Mouse (Mus musculus) midbrain, embryonic 11.5 days (tissue): ENCODE results near the gene Pced1b. TPM values are rescaled to one million over a fixed set of nuclear protein-coding genes. Genes with fewer than 3 reads are reported as not detected.

ENCODE experiments used
- ATAC-seq: fragments of 200-750 bp; cut with Nextera tagmentation; 2 replicates; pipeline ENCODE4 v1.8.0; 2017; ENCODE audit warnings: moderate TSS enrichment, moderate library complexity; ENCODE audit not compliant: low FRiP score
- DNase-seq: peaks from one replicate; pipeline ENCODE4 v3.0.0; 2015; ENCODE audit warnings: low spot score; ENCODE audit errors: missing footprints
- H3K27ac ChIP-seq: fragments of 300-500 bp; sonication (generic); 2 replicates; pipeline ENCODE4 v1.5.1; 2014; ENCODE audit warnings: low read depth, low read length
- H3K27me3 ChIP-seq: fragments of 300-500 bp; sonication (generic); 2 replicates; pipeline ENCODE4 v1.6.1; 2014; ENCODE audit warnings: mild to moderate bottlenecking, low read length, moderate library complexity, mixed read lengths; ENCODE audit not compliant: control insufficient read depth, insufficient read depth
- H3K36me3 ChIP-seq: fragments of 300-500 bp; sonication (generic); 2 replicates; pipeline ENCODE4 v1.6.1; 2014; ENCODE audit warnings: mild to moderate bottlenecking, low read length, moderate library complexity, mixed read lengths; ENCODE audit not compliant: control insufficient read depth, insufficient read depth
- H3K4me1 ChIP-seq: fragments of 300-500 bp; sonication (generic); 2 replicates; pipeline ENCODE4 v1.6.1; 2014; ENCODE audit warnings: low read length; ENCODE audit not compliant: control insufficient read depth, insufficient read depth
- H3K4me2 ChIP-seq: fragments of 300-500 bp; sonication (generic); 2 replicates; pipeline ENCODE4 v1.6.1; 2014; ENCODE audit warnings: mild to moderate bottlenecking, moderate library complexity
- H3K4me3 ChIP-seq: fragments of 300-500 bp; sonication (generic); 2 replicates; pipeline ENCODE4 v1.5.1; 2014; ENCODE audit warnings: low read depth, low read length
- H3K9ac ChIP-seq: fragments of 300-500 bp; sonication (generic); 2 replicates; pipeline ENCODE4 v1.6.1; 2014; ENCODE audit warnings: low read length
- H3K9me3 ChIP-seq: fragments of 300-500 bp; sonication (generic); 2 replicates; pipeline ENCODE4 v1.6.1; 2016; ENCODE audit warnings: low read length; ENCODE audit not compliant: control insufficient read depth
- WGBS: fragments of 180-500 bp; shearing (Covaris S2); extraction: QIAGEN DNeasy Blood & Tissue Kit; methylation state at CpG from one replicate; pipeline ENCODE4 v1.1.7; 2014; 5-methylcytosine and 5-hydroxymethylcytosine counted together
- polyA plus RNA-seq: library from polyadenylated mRNA; unstranded; fragments of >200 nt; fragmentation: Nextera tagmentation; extraction: Ambion mirVana; gene quantifications from 2 replicates; pipeline ENCODE4 v1.2.1, GENCODE M21; 2014

The Pced1b gene
- polyA plus RNA-seq, 1 experiment from 2014 or later, result 4.0 TPM

DNA sequence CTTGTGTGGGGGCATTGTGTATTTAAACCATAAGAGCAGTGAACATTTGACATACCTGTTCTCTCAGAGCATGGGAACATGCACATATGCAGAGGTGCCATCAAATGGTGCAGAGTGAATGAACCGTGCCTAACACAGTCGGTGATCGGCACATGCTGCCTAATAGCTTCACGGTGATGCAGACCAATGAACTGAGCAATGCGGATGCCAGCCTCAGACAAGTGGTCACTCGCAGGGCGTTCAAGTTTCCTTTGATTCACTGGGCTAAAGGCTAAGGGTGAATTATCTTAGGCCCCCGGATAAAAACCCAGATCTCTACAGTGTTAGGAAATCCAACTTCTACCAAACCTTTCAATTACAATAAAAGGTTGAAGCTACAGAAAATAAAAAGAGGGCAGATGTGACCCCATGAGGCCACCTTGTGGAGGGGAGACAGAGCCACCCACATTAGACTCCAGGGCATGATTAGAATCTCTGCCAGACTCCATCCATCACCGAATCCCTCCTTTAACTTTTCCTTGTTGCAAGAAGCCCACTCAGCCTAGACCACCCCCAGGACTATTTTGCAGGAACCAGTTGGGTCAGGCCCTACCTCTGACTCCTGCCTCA lies 31.5 kb downstream of the Pced1b start:
- peaks cover 9% of the 10 kb centered on the region for H3K4me1 ChIP-seq
- ATAC-seq (no peak), DNase-seq (no peak)
- H3K4me3 ChIP-seq, result no peak overlapping the region
- H3K27ac ChIP-seq, result no peak overlapping the region
- no peak overlapping the region for H3K9ac ChIP-seq
- 91% methylated on average over 9 of the region's 9 CpGs for WGBS
- no peak overlapping the region for H3K4me2 ChIP-seq
- no peaks in the 10 kb centered on the region for H3K27me3 ChIP-seq
- no peaks in the 10 kb centered on the region for H3K36me3 ChIP-seq
- H3K9me3 ChIP-seq, result no peaks in the 10 kb centered on the region

DNA sequence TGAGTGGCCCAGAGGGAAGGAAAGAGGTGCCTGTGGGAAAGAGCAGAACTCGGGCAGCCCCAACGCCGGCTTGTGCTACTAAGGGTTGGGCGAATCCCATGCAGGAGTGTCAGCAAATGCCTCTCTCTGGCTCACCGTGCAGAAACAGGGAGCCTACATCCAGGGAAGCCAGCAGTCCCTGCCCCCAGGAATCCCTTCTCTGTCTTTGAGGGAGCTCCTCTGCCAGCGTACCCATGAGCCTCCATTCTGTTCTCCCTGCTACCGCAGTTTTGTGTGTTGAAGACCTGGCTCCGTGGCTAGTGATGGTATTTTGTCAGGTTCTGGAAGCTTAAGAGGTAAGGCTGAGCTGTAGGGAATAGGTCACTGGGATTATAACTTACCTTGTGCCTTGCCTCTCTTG lies 33.2 kb downstream of the Pced1b start:
- Histone ChIP-seq H3K36me3 (no peaks in the 10 kb centered on the region), H3K9ac (no peak overlapping the region), H3K4me1 (peaks cover 9% of the 10 kb centered on the region), H3K9me3 (no peaks in the 10 kb centered on the region), H3K27ac (no peak overlapping the region), H3K4me3 (no peak overlapping the region), H3K4me2 (no peak overlapping the region), H3K27me3 (no peaks in the 10 kb centered on the region)
- DNase-seq, result no peak
- ATAC-seq, result no peak
- WGBS, result 83% methylated on average over 8 of the region's 8 CpGs

DNA sequence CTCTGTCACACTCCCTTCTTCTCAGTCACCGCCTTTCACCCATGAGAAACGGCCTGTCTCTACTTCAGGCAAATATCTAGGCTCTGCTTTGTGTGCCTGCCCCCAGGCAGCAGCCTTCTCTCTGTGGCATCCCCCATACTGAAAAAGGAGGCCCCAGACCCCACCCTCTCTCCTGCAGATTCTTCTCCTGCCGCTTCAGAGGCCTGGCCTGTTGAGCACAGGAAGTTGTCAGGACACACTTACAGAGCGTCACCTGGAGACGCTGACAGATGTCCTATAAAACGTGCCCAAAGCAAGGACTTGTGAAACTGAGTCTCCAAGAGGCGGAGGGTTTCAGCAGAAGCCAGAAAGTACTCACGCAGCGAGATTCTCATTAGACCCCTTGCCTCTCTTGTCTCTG lies 33.9 kb downstream of the Pced1b start:
- Histone ChIP-seq H3K27me3 (no peaks in the 10 kb centered on the region), H3K4me2 (no peak overlapping the region), H3K9me3 (no peaks in the 10 kb centered on the region), H3K4me3 (no peak overlapping the region), H3K36me3 (no peaks in the 10 kb centered on the region), H3K9ac (no peak overlapping the region), H3K27ac (no peak overlapping the region), H3K4me1 (peaks cover 8% of the 10 kb centered on the region)
- 79% methylated on average over 9 of the region's 9 CpGs for WGBS
- ATAC-seq (no peak), DNase-seq (no peak)

DNA sequence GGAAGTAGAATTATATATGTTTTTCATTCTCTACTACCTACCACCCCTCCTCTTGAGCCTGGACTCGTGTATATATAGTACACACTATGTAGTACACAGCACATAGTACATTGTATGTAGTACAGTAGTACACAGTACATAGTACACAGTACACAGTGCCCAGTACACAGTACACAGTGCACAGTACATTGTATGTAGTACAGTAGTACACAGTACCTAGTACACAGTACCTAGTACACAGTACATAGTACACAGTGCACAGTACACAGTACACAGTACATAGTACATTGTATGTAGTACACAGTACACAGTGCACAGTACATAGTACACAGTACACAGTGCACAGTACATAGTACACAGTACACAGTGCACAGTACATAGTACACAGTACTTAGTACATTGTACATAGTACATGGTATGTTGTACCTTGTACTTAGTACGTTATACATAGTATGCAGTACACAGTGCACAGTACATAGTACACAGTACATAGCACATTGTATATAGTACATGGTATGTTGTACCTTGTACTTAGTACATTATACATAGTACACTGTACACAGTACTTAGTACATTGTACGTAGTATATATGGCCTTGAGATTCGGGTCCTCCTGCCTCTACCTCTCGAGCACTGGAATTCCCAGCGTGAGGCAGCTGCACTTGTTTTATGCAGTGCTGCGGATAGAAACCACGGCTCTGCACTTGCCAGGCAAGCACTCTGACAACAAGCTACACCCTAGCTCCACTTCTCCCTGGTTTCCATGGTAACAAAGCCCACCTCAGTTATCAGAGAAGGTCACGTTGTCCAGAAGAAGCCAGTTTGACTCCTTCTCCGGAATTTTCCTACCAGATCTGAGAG lies 35.0 kb downstream of the Pced1b start:
- no peaks in the 10 kb centered on the region for H3K36me3 ChIP-seq
- H3K9ac ChIP-seq, result no peak overlapping the region
- peak; percentile 90 for DNase-seq
- H3K9me3 ChIP-seq, result no peaks in the 10 kb centered on the region
- 56% methylated on average over 10 of the region's 10 CpGs for WGBS
- H3K4me1 ChIP-seq, result peaks cover 6% of the 10 kb centered on the region
- no peak overlapping the region for H3K4me3 ChIP-seq
- H3K4me2 ChIP-seq, result no peak overlapping the region
- ATAC-seq, result peak; percentile 62; the same call in 1 of the 2 replicates
- H3K27me3 ChIP-seq, result no peaks in the 10 kb centered on the region
- H3K27ac ChIP-seq, result 0 out of 2 replicates have a peak overlapping the region, but pooled peaks have one; percentile 25

DNA sequence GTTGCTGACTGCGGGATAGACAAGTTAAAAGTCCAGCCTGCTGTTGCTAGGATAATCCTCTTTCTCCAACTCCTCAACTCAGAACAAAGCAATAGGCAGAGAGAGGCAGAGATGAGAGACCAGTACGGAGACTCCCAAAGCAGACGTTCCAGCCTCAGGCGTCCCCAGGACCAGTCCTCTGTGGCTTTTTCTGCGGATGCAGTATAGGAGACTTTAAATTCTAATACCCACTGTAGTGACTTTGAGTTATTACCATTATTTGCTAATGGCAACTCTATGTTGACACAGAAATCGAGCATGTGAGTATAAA lies 35.6 kb downstream of the Pced1b start:
- Histone ChIP-seq H3K27ac (0 out of 2 replicates have a peak overlapping the region, but pooled peaks have one; percentile 25), H3K4me2 (no peak overlapping the region), H3K9me3 (no peaks in the 10 kb centered on the region), H3K4me1 (peaks cover 6% of the 10 kb centered on the region), H3K27me3 (no peaks in the 10 kb centered on the region), H3K4me3 (no peak overlapping the region), H3K36me3 (no peaks in the 10 kb centered on the region), H3K9ac (no peak overlapping the region)
- DNase-seq (no peak), ATAC-seq (peak; percentile 24; the same call in 1 of the 2 replicates)
- 44% methylated on average over 6 of the region's 6 CpGs for WGBS

DNA sequence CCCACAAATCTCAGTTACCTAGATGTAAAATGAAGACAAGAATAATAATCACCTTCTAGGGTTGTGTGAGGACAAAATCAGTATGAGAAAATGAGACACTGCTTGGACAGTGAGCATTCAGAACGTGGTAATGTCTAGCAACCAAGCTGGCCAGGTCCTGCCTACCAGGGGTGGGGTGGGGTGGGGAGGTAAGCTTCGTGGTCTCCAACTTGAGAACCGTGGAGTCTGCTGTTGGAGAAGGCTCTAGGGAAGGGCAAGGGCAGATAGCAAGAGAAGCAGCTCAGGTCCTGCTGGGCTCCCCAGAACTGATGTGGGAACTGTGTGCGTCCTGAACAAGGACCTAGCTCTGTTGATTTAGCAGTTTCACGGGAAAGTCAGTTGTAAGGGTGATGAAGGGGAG lies 37.3 kb downstream of the Pced1b start:
- Histone ChIP-seq H3K36me3 (no peaks in the 10 kb centered on the region), H3K4me1 (peaks cover 6% of the 10 kb centered on the region), H3K9me3 (no peaks in the 10 kb centered on the region), H3K9ac (no peak overlapping the region), H3K27me3 (no peaks in the 10 kb centered on the region), H3K4me2 (no peak overlapping the region), H3K27ac (no peak overlapping the region), H3K4me3 (no peak overlapping the region)
- DNase-seq (peak; percentile 17), ATAC-seq (no peak)
- WGBS, result 84% methylated on average over 5 of the region's 5 CpGs

DNA sequence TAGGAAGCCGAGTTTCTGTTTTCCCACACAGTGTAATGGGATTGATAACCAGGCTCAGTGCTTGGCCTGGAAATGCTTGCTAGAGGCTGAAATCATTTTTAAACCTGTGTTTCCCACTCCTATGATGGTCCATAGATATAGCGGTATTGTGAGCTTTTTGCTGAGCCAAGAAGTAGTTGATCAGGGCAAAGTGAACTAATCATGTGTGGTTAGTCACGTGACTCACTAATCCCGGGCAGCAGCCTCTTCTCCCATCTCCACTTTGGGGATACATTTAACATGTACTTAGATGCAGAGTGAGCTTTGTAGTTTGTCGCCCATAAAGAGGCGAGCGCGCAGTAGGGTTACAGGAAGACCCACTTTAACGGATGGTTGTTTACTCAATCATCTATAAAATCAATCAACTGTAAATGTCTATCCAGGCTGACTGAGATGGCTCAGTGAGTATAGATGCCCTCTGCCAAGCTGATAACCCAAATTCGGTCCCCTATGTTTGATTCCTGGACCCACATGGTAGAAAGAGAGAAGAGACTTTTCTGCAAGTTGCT lies 38.8 kb downstream of the Pced1b start:
- H3K4me2 ChIP-seq, result no peak overlapping the region
- H3K9me3 ChIP-seq, result no peaks in the 10 kb centered on the region
- no peaks in the 10 kb centered on the region for H3K27me3 ChIP-seq
- peak; percentile 47 for DNase-seq
- no peak for ATAC-seq
- H3K36me3 ChIP-seq, result no peaks in the 10 kb centered on the region
- H3K27ac ChIP-seq, result no peak overlapping the region
- no peak overlapping the region for H3K4me3 ChIP-seq
- no peak overlapping the region for H3K9ac ChIP-seq
- WGBS, result 92% methylated on average over 10 of the region's 10 CpGs
- peaks cover 6% of the 10 kb centered on the region for H3K4me1 ChIP-seq

DNA sequence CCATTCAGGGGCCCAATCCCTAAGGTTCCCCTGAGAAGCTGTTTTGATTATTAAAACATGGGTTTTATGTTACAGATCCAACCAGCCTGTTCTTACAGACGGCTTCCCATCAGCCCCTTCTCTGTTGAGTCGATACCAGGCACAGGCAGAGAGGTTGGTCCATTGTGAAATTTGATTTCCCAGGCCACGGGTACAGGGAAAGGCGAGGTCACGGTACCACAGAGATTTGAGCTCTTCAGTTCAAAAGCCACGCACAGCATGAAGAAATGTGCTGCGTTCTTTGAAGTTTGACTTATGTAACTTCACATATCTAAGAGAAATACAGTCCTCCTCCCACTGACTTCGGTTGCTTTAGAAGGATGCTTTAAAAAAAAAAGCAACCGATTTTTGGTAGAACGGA lies 39.8 kb downstream of the Pced1b start:
- H3K27ac ChIP-seq, result no peak overlapping the region
- peak; percentile 39 for DNase-seq
- ATAC-seq, result no peak
- 80% methylated on average over 10 of the region's 10 CpGs for WGBS
- no peak overlapping the region for H3K9ac ChIP-seq
- H3K4me3 ChIP-seq, result no peak overlapping the region
- H3K27me3 ChIP-seq, result no peaks in the 10 kb centered on the region
- H3K9me3 ChIP-seq, result no peaks in the 10 kb centered on the region
- H3K4me2 ChIP-seq, result no peak overlapping the region
- H3K4me1 ChIP-seq, result peaks cover 6% of the 10 kb centered on the region
- no peaks in the 10 kb centered on the region for H3K36me3 ChIP-seq

DNA sequence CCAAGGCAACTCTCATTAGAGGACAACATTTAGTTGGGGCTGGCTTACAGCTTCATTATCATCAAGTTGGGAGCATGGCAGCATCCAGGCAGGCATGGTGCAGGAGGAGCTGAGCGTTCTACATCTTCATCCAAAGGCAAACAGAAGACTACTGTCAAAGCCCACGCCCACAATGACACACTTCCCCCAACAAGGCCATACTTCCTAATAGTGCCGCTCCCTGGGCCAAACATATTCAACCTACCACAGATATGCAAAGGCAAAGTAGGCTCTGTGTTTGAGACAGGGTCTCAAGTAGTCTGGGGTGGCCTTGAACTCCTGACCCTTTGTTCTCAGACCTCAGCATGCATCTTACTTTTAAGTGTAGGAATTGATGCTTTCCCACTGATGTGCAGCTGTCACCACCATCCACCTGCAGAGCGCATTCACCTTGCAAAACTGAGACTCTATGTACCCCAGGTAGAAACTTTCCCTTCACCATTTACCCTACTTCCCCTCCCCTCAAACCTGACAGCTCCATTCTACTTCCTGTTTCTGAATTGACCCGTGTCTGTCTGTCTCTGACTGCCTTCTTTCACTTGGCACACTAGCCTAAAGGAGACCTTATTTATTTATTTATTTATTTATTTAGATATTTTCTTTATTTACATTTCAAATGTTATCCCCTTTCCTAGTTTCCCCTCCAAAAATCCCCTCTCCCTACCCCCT lies 40.7 kb downstream of the Pced1b start:
- DNase-seq (peak; percentile 69), ATAC-seq (no peak)
- Histone ChIP-seq H3K36me3 (no peaks in the 10 kb centered on the region), H3K9me3 (no peaks in the 10 kb centered on the region), H3K4me2 (no peak overlapping the region), H3K4me3 (no peak overlapping the region), H3K27me3 (no peaks in the 10 kb centered on the region), H3K4me1 (peaks cover under 1% of the 10 kb centered on the region), H3K27ac (no peak overlapping the region), H3K9ac (no peak overlapping the region)
- 88% methylated on average over 5 of the region's 5 CpGs for WGBS
